Mouse (Mus musculus): ENCODE results near the gene Kif4.

Kif4 gene

DNA sequence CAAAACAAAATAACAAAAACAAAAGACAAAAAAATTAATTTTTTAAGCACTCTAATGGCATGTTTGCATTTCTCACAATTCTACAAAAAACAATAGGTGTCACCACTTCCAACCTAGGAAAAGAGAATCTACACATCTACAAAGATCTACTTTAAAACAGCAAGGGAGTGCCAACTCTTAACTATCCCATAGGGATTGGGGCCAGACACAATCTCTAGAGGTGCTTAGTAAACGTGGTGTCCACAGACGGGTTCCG, at the start of gene Kif4:
Gene Kif4 (plus strand): TSS at position 192 of the 256 bp plus-strand sequence.
- in situ Hi-C loops (cut with MboI, MseI): no loop called here

DNA sequence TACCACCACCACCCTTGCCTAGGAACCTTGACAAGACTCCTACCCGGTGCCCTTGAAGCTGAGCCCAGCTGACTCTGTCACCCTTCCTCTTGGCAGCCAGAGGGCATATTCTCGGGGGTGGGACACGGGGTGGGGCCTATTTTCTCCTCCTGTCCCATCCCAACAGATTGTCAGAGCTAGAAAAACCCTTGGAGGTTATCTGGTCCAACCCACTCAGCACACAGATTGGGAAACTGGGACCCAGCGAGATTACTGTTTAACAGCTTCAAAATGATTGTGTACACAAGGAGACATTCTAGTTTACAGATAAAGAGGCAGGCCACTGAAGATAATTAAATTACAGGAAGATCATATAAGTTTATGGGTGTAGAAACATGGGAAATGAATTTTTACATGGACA, 30.7 kb upstream of the Kif4 start, which contains the start of gene P2ry4:
Gene P2ry4 (minus strand): TSS at position 79 of the 400 bp plus-strand sequence.
- in situ Hi-C loops (cut with MboI, MseI): no loop called here

DNA sequence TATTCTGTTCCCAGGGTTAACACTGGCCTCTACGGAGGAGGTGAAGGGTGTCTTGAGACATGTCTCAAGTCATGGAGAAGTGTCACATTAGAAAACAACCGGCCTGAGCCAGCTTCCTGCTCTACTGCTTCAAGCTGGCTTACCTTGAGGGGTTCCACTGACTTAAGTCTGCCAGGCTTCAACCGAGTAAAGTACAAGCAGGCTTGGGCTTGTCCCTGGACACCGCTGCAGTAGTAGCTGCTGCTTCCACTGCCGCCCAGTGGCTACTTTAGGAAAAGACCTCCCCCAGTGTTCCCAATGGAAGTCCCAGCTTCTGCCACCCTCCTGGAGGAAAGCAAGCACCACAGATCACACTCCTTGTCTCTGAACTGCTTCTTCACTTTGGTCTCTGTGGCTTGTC, 28.1 kb upstream of the Kif4 start:
- in situ Hi-C loops (cut with MboI, MseI): no loop called here

DNA sequence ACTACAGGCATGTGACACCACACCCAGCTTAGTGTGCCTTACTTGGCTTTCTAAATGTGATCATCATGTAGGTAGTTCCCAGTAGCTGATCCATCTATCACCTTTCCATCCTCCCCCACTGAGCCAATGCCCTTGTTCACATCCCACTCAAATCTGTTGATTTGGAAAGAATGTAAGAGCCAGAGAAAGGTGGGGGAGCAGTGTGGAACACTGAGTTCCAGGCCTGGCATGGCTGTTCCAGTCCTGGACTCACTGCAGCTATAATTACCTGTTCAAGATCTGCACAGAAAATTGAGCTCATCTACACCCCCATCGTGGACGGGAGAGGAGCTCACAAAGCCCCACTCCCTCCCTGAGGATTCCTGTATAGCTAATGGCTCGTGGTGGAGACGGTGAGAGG, 25.8 kb upstream of the Kif4 start:
- in situ Hi-C loops (cut with MboI, MseI): no loop called here

DNA sequence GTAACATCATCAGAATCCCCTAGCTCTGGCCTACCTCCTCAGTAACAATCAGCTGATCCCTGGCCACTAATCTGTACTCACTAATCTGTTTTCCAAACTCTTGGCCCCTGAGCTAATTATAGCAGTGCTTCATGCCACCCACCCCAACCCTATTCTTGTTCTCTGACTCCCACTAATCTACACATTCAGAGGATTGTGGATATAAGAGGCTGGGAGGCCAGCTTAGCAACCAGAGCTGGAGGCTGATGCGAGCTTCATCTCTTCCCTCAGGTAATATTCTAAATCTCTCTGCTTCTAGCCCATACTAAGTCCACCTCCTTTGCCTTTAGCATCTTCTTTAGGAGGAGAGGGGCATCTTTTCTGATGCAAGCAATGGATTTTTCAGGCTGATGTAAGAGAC, 20.2 kb upstream of the Kif4 start, which contains the start of gene Arr3:
Gene Arr3 (plus strand): TSS at position 184 of the 400 bp plus-strand sequence.
- in situ Hi-C loops (cut with MboI, MseI): no loop called here

DNA sequence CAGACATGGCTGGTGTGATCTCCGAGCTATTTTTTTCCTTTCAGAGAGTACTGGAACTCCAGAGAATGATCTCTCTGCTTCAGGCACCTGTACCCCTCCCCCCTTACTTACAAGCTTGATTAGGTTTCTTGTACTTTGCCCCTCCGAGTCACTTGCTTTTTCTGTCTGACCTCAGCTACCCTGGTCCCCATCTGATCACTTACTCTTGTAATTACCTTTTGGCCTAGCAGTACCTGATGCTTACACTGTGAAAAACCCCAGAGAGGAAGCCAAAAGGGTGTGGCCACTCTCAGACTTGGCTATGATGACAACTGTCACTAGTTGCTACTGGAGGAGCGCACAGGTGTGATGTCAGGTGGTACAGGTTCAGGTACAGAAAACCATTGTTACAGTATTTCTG, 7.0 kb upstream of the Kif4 start:
- in situ Hi-C loops (cut with MboI, MseI): loop anchor here (10.0 kb wide), 1 partner anchor 356 kb away; no protein-coding TSS in a partner anchor

DNA sequence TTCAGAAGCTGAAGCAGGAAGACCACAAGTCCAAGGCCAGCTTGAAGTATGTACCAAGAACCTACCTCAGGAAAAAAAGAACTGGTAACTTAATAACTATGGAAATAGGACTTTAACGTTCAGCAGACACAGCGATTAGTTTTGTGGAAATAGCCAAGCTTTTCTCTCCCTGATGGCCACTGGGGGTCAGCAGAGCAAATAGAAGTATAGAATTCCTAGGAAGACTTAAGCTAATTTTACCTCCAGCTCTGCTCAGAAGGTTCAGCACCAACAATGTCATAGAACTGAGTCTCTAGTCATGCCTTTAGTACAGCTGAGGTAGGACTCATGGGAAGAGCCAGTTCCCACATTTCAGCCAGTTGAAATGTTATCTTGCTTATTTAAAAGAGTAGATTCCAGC, 4.2 kb upstream of the Kif4 start:
- in situ Hi-C loops (cut with MboI, MseI): no loop called here

DNA sequence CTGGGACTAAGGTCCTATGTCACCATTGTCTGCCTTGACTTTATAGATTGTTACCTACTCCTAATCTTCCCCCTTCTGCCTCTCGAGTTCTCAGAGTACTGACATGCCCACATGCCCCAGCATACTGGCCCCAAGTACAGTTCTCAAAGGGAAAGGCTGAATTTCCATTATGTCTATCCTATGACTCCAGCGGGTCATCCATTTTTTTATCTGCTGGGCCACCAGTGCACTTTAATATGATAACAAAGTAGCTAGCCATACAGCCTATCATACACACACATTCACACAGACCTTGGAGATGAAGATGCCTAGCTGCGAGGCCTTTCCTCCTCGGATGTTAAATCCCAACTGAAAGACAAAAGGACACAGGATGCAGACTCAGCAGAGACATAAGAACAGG, 1.3 kb upstream of the Kif4 start:
- in situ Hi-C loops (cut with MboI, MseI): no loop called here

DNA sequence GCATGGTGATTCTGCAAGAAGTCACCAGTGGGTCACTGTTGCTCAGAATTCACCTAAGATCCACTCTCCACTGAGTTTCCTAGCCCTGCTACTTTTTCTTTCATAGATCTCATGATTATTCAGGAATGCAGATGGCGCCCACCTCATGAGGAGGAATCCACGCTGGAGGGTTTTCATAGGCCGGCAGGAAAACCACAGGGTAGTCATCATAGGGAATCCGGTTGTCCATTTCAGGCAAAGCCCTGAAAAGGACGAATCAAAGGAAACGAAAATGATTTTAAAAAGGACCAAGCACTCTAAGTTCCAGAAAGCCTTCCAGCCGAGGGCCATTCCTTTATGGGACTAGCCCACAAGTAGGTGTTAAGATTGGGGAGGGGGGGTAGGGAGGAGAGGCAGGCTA, 391 bp upstream of the Kif4 start:
- in situ Hi-C loops (cut with MboI, MseI): no loop called here

DNA sequence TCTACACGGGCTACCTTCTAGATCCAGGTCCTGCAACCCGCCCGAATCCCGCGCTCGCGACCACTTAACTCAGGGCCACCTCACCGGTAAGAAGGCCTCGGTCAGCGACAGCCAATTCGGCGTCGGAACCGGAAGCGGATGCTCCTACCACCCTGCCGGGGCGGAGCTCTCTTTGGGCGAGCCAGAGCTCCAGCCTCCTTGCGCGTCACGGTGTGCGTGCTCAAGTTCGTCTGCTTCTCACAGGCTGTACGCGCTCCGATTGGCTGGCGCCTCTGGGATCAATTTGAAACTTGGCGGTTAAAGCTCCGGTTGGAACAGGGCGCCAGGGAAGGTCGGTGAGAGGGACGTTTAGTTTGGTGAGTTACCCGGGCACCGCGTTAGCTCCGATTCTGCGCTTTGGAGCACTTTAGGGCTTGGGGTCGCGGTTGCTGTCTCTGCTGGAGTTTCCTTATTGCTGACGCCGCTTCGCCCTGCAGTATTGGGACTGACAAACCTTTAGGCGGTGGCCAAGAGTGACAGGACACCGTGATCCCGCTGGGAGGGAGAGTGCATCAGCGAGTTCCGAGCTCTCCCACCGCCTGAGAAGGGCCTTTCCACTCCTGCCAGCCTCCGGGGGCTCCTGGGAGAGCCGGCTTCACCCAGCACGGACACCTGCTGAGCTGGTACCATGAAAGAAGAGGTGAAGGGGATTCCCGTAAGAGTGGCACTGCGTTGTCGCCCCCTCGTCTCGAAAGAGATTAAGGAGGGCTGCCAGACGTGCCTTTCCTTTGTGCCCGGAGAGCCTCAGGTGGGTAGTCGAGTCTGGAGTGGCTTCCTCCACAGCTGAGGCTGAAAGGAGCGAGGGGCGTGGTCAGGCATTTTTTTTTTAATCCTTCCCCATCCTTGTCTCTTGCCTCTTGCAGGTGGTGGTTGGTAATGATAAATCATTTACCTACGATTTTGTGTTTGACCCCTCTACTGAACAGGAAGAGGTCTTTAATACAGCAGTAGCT, 561 bp downstream of the Kif4 start, which contains the start of gene Pdzd11:
Gene Pdzd11 (minus strand): TSS at position 767 of the 992 bp plus-strand sequence.
- in situ Hi-C loops (cut with MboI, MseI): no loop called here

DNA sequence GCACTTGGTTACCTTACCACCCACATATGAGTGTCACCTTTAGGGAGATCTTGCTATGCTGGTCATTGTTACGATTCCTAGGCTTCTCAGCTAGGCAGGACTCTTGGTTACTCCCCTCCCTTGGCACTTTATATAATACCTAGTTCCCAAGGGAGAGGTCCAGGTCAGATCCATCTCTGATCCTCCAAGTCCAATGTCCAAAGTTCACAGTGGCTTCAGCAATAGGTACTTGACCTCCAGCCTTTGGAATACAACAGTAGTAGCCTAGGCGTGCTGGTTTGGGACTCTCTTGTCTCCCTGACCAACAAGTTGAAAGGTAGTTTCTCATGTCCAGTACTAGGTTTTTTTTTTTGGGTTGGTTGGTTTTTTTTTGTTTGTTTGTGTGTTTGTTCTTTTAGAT, 3.5 kb downstream of the Kif4 start:
- in situ Hi-C loops (cut with MboI, MseI): no loop called here

DNA sequence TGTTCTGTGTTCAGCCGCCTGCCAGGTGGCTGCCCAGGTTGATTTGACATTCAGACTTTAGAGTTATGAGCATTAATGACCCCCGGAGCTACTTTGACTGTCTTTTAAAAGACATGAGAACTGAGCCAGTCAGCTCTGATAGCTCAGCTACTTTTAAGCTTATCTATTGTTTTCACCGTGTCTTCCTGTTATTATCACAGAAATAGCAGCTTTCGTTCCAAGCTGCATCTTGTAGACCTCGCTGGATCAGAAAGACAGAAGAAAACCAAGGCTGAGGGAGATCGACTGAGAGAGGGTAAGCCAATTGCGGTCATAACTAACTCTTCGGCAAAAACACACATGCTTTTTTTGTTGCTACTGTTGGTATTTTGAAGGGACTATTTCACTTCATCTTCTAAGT, 12.9 kb downstream of the Kif4 start:
- in situ Hi-C loops (cut with MboI, MseI): no loop called here

DNA sequence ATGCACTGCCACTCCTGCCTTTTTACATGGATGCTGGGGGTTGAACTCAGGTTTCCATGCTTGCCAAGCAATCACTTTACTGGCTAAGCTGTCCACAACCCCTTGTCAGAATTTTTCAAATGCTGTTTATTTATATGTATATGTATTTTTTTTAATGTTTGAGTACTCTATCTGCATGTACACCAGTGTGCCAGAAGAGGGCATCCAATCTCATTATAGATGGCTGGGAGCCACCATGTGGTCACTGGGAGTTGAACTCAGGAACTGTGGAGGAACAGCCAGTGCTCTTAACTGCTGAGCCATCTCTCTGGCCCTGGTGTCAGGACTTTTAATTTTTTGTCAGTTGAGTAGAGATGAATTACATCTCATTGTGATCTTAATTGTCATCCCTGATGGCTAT, 27.3 kb downstream of the Kif4 start:
- in situ Hi-C loops (cut with MboI, MseI): no loop called here

DNA sequence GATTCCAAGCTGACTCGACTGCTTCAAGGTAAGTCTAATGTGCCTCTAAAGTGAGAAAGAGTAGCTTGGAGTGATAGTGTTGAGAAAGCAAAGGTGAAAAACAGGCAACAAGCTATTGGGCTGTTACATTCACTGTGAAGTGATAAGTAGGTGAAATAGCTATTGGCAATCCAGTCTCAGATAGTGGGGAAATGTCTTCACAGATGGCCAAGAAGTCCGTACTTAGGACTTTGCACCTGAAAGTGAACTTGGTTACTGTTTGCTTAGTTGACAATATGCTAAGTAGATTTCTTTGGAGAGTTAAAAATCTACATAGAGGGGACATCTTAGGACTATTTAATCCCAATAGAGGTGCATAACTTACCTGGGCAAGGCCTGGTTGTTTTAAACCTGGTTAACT, 39.3 kb downstream of the Kif4 start:
- in situ Hi-C loops (cut with MboI, MseI): no loop called here

DNA sequence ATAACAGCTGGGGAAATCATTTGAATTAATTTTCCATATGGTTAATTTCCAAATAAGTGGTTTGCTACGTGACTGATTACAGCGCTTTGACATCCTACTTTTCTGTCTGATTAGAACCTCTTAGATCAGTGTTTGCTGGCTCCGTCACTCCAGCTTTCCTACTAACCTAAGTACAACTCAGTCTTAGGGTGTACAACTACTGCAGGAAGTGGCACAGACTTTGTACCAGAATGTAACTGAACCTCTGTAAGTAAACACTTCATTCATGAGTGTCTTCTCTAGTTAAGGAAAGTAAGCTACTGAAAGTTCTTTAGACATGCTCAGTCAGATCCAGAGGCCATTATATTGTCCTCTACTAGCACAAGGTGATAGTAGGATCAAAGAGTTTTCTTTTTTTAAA, 52.7 kb downstream of the Kif4 start:
- in situ Hi-C loops (cut with MboI, MseI): no loop called here

DNA sequence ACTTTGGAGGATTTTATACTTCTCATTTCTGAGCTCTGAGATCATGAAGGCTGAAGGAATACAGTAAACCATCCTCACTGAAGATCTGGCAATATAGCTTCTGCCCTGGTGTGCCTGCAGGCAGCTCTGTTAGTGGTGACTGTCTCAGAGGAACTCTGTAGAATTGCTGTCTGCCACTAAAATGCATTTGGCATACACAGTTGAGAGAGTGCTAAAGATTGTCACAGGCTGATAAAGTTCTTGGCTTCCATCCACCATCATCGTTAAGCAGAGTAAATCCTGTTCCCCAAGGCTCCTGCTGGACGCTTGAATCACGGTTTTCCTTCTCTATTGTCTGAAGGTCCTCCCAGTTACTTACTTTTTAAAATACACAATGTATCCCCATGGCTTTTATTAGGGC, 61.0 kb downstream of the Kif4 start:
- in situ Hi-C loops (cut with MboI, MseI): no loop called here

DNA sequence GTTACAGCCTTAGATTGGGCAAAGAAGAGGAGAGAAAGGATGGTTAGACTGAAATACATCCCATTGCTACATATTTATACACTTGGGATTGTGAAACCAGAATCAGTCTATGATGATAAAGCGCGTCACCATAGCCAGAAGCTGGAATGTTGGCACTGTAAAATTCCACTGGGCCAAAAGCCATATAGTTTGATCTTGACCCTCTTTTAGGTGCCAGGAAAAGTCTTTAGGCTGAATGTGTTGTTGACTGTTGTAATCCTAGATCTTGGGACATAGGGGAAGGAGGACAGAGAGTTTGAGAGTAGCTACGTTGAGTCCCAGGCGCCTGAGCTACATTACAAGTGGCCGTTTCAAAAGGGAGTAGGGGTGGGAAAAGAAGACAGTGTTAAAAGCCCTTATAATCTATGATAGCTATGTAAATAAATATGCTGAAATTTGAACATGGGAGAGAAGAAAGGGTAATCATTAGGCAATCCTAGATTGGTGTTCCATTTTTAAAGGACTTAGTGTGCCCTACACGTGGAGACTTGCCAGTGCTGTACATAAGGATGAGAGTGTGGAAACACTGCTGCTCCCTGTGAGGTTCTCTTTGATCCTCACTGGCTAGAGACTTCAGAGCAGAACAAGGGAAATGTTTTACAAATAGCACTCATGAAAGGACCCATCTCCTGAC, 62.0 kb downstream of the Kif4 start:
- in situ Hi-C loops (cut with MboI, MseI): no loop called here

DNA sequence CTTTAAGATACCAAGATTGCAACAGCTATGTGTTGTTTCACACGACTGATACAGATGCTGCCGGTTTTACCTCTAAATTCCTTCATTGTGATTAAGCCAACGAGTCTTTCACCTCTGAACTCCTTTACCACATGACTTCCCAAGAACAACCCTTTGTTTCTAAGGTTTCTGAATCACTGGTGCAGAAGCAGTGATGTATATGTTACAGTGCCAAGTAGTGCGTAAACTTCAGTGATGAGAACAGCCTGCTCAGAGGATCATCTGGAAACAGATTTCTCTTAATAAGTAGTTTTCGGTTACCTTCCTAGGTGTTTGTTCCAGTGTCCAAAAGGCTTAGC, 62.5 kb downstream of the Kif4 start:
- in situ Hi-C loops (cut with MboI, MseI): no loop called here

DNA sequence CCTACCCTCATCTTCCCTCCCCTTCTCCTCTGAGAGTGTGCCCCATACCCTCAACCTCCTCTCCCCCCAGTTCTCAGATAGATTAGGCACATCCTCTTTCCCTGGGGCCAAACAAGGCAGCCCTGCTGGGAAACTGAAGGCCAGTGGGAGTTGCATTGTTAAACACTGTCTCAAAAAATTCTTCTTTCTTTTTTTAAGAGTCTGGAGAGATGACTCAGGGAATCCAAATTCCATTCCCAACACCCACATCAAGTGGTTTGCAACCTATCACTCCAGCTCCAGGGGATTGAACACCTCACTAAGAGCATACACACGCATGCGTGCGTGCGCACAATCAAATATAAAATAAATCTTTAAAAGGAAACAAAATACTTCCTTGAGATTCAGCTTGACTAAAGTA, 71.2 kb downstream of the Kif4 start:
- in situ Hi-C loops (cut with MboI, MseI): no loop called here

DNA sequence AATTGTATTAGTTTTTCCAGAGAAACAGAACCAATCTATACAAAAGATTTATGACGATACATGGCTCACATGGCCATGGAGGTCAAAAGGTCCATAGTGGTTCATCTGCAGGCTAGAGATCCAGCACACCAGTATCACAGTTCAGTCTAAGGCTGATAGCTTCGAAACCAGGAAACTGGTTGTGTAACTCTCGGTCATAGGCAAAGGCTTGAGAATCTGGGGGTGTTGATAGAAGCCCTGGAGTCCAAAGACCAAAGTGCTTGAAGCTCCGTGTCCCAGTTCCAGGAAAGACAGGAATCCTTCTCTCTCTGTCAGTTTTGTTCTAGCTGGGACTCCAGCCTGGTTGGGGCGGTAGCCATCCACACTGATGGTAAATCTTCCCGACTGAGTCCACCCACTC, 82.5 kb downstream of the Kif4 start:
- in situ Hi-C loops (cut with MboI, MseI): no loop called here

DNA sequence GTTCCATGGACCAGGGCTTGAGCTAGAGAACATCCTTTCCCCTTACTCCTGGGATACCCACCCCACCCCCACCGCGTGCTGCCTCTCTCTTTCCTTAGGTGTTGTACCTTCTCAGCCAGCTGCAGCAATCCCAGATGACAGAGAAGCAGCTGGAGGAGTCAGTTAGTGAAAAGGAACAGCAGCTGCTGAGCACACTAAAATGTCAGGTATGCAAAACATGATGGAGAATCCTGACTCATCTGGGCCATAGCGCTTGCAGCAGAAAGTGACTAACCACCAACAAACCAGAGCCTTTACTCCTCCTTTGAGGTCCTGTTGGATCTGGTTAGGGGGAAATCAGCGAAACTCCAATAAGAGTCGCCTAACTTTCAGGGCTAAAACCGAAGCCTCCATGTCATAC, 90.6 kb downstream of the Kif4 start:
- in situ Hi-C loops (cut with MboI, MseI): no loop called here

DNA sequence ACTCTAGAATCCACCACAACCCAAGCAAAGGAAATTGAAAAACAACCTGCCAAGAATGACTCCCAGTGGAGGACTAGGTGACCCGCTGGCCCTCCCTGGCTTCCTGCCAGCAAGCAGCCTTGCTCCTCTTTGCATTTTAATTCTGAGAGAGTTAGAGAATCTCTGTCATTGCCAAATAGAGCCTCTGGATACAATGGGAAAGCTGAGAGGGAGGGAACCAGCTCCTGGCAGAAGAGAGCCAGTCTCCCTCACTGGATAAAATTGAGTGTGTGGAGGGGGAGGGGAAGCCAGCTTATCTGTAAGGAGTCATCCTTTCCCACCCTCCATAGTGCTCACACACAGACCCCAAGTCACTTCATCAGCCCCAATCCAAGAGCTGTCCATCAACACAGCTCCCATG, 103.4 kb downstream of the Kif4 start:
- in situ Hi-C loops (cut with MboI, MseI): no loop called here

DNA sequence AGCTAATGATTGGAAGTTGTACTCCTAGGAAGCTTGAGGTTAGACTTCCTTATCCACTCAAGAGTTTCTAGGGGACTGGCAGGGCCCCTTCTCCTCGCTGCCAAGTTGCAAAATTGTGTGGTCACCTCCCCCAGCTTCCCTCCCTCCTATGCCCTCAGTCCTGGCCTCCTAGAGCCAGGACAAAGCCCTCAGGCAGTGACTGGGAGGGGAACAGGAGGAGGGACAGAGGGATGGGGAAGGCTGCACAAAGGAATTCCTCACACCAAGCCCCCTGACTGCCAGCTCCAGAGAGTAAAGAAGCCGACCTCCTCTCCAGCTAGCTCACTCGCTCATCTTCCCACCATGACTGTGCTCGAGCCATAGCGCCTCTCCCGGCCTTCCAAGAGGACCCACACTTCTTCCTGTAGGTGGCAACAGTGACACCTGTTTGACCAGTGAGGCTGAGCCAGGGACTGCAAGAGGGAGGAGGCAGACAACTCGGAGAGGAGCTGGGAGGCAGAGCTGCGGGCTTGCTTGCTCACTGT, 104.2 kb downstream of the Kif4 start, which contains the start of gene Gdpd2:
Gene Gdpd2 (plus strand): TSS at position 209 of the 524 bp plus-strand sequence.
- in situ Hi-C loops (cut with MboI, MseI): no loop called here

All from T-helper 1 cell (primary cell).